Mouse (Mus musculus) heart, adult 9 months (tissue): ENCODE data around the gene Fibcd1.

ENCODE experiments used
- DNase-seq, 2 experiments: peaks; one replicate each; pipeline ENCODE4 v3.0.0; 2022; ENCODE audit warnings: low spot score in 2 of 2

The Fibcd1 gene

DNA sequence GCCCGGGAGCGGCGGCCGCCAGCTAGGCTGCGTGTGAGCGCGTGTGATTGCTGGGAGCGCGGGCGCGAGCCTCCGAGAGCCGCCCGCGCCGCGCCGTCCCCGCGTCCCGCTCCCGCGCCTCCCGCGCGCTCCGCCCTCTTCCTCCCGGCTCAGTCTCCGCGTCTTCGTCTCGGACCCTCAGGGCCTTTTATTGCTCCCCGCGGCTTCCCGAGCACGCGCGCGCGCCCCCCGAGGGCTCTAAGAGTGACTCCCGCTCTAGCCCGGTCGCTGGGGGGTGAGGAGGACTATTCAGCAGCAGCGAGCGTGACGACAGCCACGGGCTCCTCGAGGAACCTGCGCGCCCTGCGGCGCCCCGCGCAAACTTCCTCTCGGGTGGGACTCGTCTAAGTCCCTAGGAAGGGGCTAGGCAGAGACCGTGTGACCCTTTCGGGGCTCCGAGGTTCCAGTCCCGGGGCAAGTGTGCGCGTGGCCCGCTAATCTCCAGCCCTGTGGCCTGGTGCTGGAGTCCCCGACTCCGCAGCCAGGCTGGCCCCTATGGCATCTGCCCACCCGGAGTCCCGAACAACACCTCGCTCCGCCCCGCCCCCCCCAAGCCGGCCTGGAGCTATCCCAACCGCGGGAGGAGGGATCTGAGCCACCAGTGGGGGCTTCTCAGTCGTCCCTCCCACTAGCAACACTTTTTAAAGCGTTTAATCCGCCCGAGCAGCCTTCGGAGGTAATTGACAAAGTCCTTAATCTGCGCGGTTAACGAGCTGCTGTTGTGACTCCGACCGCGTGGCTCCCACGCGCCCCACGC, at the start of gene Fibcd1:
Gene Fibcd1, minus strand, starts transcription at position 110 of the 796 bp plus-strand sequence.
- no peak for DNase-seq

GRCm38 (mm10) chr2:31894221-31894870, 48.5 kb upstream of the Fibcd1 start:
- no peak for DNase-seq

GRCm38 (mm10) chr2:31893110-31893669, 47.4 kb upstream of the Fibcd1 start:
- no peak for DNase-seq

GRCm38 (mm10) chr2:31891219-31891618, 45.4 kb upstream of the Fibcd1 start:
- peak in 1 of 2 experiments; percentile 21 for DNase-seq

GRCm38 (mm10) chr2:31888871-31889270, 43.1 kb upstream of the Fibcd1 start:
- no peak for DNase-seq

DNA sequence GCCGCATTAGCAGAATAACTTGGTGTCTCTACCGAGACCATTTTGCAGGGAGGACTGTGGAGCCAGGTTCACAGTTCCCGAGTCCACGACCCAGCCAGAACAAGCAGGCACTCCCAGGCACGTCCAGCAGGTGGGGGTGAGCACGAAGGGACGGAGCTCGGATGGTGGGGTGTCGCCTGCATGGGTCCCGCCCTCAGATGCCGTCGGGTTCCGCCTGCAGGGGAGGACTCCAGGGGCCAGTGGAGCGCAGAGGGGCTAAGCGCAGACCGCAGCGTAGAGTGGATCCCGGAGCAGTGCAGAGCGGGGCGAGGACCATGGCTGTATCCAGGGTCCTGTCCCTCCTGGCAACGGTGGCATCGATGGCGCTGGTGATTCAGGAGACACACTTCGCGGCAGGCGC, 41.2 kb upstream of the Fibcd1 start, which contains the start of gene Lamc3:
Gene Lamc3, plus strand, starts transcription at position 262 of the 400 bp plus-strand sequence.
- DNase-seq: no peak

DNA sequence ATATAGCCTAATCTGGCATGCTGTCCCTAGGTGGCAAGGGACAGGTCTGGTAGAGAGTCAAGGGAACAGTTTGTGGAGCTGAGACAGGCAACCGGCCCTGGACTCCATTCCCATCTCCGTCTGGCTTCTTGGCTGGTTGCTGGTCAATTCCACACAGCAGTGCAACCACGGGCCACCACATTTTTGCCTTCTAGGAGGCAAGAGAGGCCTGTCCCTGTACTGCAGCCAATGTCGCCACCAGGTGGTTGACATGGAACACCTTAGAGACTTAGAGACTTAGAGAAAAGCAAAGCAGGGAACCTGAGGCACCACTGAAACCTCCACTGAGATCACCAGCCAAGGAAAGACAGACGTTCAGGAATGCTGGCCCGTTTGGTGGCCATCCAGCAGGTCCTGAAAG, 39.0 kb upstream of the Fibcd1 start:
- no peak for DNase-seq

DNA sequence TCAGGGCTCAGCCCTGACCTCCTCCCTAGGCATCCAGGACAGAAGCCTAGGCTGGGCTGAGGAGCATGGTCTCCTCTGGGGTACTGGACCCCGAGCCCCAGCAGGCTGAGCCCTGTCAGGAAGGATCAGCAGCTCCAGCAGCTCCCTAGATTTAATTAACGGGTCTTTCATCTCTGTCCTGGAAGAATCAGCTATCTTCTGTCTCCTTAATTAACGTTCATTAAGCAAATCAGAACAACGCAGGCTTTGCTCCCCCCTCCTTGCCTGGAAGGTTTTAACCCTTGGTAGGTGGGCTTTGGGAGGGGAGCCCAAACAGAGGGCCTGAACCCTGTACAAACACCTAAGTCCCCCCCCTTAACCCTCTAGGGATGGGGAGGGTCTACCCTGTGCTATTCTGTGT, 37.3 kb upstream of the Fibcd1 start:
- DNase-seq: no peak

DNA sequence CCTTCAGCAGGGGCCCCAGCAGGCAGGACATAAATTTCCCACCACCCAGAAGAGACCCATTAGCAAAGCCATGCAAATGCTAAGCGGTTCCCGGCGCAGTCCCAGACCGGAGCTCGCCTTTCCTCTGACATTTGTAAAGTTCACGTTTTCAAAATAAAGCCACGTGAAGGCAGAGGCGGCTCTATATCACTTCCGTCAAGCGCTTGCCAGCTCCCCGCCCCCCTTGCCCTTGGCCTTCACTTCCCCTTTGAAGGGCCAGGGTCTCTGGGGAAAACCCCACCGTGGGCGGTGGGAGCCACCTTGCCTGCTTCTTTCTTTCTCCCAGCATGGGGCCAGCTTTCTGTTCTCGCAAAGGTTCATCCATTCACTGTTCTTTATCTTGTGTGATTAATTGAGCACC, 35.1 kb upstream of the Fibcd1 start:
- DNase-seq: no peak

GRCm38 (mm10) chr2:31878610-31879009, 32.8 kb upstream of the Fibcd1 start:
- no peak for DNase-seq

GRCm38 (mm10) chr2:31876446-31876845, 30.6 kb upstream of the Fibcd1 start:
- DNase-seq: no peak

DNA sequence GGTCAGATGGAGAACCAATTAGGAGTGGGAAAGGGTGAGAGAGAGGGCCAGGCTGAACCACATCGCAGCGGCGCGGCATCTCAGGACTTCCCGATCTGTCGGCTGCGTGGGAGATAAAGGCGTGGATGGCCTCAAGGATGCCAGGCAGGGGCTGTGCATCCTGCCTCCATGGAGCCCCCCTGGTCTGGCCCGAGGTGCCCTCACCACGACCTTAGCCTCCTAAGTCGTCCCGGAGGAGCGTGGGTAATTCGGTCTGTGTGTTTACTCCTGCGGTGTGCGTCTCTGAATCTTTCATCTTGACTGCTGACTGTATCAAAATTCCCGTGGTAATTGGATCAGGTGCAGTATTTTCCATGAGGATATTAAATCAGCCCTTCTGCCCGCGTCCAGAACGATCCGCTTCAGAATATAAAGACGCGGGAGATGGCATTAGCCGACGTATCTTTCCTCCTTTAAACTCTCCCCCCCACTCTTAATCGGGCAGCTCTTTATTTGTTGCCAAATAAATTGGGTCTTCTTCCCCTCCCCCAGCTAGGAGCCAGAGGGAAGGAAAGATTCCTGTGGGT, 28.6 kb upstream of the Fibcd1 start:
- DNase-seq: no peak

GRCm38 (mm10) chr2:31870683-31871082, 24.9 kb upstream of the Fibcd1 start:
- no peak for DNase-seq

- DNase-seq: no peak
These were observed 23.9 kb upstream of the Fibcd1 start for GRCm38 (mm10) chr2:31869692-31870091.

DNA sequence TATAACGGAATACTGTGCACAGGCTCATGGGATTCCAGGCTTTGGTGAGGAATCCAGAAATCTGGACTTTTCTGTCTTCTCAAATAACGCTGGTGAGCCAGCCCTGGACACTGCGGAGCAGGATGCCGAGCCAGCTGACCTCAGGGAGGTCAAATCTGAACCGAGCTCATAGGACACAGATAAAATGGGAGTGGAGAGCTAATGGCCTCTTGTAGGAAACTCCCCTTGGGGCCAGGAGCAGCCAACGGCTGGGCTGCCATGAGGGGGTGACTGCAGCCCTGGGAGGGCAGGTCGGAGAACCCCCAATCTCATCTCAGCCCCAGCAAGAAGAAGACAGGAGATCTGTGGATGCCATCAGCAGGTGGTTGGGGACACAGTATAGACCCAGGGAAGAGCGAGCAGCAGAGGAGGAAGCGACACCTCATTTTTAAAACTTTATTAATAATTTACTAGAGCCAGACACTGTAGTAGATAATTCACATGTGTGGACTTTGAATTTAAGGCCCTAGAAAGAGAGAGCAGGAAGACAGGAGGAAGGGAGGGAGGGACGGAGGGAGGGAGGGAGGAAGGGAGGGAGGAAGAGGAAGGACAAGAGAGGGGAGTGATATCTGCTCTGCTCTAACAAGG, 22.8 kb upstream of the Fibcd1 start:
- peak; percentile 6 to 35 for DNase-seq

GRCm38 (mm10) chr2:31867773-31868537, 22.1 kb upstream of the Fibcd1 start:
- no peak for DNase-seq

DNA sequence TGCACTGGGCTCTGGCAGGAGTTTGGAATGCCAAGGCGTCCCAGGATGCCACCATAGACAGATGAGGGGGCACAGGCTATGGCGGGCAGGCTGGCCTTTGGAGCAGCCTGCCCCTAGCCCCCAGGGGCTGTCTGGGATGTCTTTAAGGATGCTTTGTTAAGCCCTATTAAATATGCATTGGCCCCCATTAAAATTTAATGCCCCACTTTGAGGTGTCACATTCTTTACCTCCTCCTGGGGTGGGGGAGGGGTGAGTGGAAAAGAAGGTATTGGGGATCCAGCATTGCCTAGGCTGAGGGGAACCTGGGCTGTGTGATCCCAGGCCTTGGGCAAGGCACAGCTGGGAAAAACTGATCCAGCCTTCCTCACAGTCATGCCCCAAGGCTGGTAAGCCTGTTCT, 20.0 kb upstream of the Fibcd1 start:
- DNase-seq: no peak

GRCm38 (mm10) chr2:31865322-31865721, 19.5 kb upstream of the Fibcd1 start:
- DNase-seq: no peak

DNA sequence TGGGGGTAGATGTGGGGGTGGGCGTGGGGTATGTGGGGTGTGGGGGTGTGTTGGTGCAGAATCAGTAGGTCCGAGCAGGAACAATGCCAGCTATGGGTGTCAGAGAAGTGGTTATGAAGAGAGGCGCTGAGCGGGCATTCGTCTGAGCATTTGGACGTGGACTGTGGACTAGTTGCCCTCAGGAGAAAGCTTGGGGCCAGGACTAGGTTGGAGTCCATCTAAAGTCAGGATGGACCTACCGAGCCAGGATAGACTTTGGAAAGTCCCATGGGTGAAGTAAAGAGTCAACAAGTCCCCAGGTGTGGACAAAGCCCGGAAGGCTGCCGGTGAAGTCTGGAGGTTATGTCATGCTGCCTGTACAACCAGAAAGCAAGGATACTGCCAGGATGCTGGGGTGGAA, 19.1 kb upstream of the Fibcd1 start:
- no peak for DNase-seq

DNA sequence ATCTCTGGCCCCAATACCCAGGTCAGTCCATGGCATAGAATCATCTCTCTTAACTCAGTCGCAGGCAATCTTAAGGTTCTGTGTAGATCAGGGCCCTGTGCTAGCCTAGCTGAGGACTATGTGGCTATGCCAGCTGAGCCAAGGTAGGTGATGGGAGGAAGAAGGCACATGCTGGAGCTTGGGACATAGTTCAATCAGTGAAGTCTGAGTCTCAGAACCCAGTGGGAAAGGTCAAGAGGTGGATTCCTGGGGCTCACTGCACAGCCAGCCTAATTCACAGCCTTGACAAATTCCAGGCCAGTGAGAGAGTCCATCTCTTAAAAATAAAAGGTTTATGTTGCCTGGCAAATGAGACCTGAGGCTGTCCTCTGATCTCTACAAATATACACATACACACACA, 18.0 kb upstream of the Fibcd1 start:
- DNase-seq: no peak

- DNase-seq: no peak
These were observed 17.1 kb upstream of the Fibcd1 start for GRCm38 (mm10) chr2:31862919-31863318.
